ENCODE assay signal across 7 mouse cellular contexts in the genomic region with DNA sequence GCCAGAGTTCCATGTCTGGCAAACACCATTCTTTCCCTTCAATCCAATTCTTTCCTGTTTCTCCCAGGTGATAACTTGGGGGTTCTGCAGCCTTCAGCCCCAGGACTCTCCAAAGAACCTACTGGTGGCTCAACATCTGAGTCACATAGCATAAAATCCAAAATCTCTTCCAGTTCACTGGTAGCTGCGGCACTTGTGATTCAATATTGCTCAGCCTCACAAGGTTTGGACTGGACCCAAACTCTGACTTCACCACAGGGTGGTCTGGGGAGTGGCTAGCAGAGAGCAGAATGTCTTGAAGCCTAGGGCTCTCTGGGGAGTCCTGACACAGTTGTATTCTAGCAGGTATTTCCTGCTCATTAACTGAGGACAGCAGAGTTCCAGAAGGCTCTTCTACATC.
A peak's percentile ranks its signal among the peaks of the same experiment; 100 is the strongest.
DNase-seq lines count a peak whose midpoint lies in the region; ATAC-seq lines count a peak whose summit lies in the region.
"Not testable (repeated sequence)": the region's sequence is repeated elsewhere in the genome, so short reads cannot be mapped to it uniquely, and the experiment has no call there.

No protein-coding gene starts in this region.

- not testable (repeated sequence) for ATAC-seq in forebrain, embryonic 14.5 days

- not testable (repeated sequence) for H3K36me3 ChIP-seq in forebrain, embryonic 14.5 days (ENCODE audit: control insufficient read depth, insufficient read depth, low read length)

- WGBS in forebrain, embryonic 14.5 days = 47% methylated on average over 1 of the region's 1 CpGs

- H3K9me3 ChIP-seq in forebrain, embryonic 14.5 days (replicated peaks; ENCODE audit: control insufficient read depth, low read length) = not testable (repeated sequence)

- not testable (repeated sequence) for H3K4me1 ChIP-seq in forebrain, embryonic 14.5 days (ENCODE audit: control insufficient read depth, insufficient read depth, low read length)

- H3K27me3 ChIP-seq in forebrain, embryonic 14.5 days (replicated peaks; ENCODE audit: control insufficient read depth, insufficient read depth, low read length) = not testable (repeated sequence)

- peak; percentile 14 for DNase-seq in MN1 (ENCODE audit: low spot score)
- peak; percentile 7 to 42 for DNase-seq in adrenal gland, adult (ENCODE audit: inconsistent age in 2 of 2, low spot score in 1 of 2)
- peak; percentile 4 for DNase-seq in brain, adult 2 months (ENCODE audit: low read depth, low spot score)
- peak; percentile 8 for DNase-seq in forebrain, embryonic 14.5 days (ENCODE audit: low spot score)
- peak; percentile 83 for DNase-seq in heart, adult 11 months
- DNase-seq in kidney, postnatal 10 days = peak; percentile 5
- peak; percentile 20 for DNase-seq in lung, postnatal 10 days

- H3K4me3 ChIP-seq in forebrain, embryonic 14.5 days (ENCODE audit: low read depth, low read length) = not testable (repeated sequence)

- not testable (repeated sequence) for H3K9ac ChIP-seq in forebrain, embryonic 14.5 days (ENCODE audit: low read length)

- H3K4me2 ChIP-seq in forebrain, embryonic 14.5 days (ENCODE audit: low read length) = not testable (repeated sequence)

- H3K27ac ChIP-seq in forebrain, embryonic 14.5 days (ENCODE audit: low read depth, low read length) = not testable (repeated sequence)

Comparison
In these comparisons a context has a peak if more than half of its experiments do, and no peak if none do; other contexts are left out.
1. DNase-seq: peak in every context shown above with its lines; median percentile 83 in heart, adult 11 months; 24 in adrenal gland, adult; 20 in lung, postnatal 10 days; 14 in MN1; 8 in forebrain, embryonic 14.5 days; 5 in kidney, postnatal 10 days; 4 in brain, adult 2 months.